Mouse (Mus musculus): Measurements from ENCODE around the gene Itga2b.

GRCm38 (mm10) chr11:102442089-102442488 is 27.8 kb downstream of the Itga2b start:
- TF ChIP-seq POLR2A (IDR thresholded peaks at IDR 0.05; ENCODE audit: low read depth, low read length) (no peak), CTCF (conservative IDR thresholded peaks at IDR 0.05; ENCODE audit: insufficient read depth, insufficient read length, low read depth, low read length) (no peak)
